ENCODE assay signal across 8 mouse cellular contexts in genomic region chr15:93335821-93336657, GRCm38 (mm10). TPM values are rescaled to one million over a fixed set of nuclear protein-coding genes. Genes with fewer than 3 reads are reported as not detected.
A peak's percentile ranks its signal among the peaks of the same experiment; 100 is the strongest.
DNase-seq lines count a peak whose midpoint lies in the region; ATAC-seq and TF ChIP-seq lines count a peak whose summit lies in the region.

No protein-coding gene starts in this region.

- no peak for TF ChIP-seq CTCF in cortical plate, adult 2 months (IDR thresholded peaks at IDR 0.05; ENCODE audit: extremely low read depth, insufficient read depth, low read length)
- TF ChIP-seq CTCF in thymus, adult 2 months (IDR thresholded peaks at IDR 0.05; ENCODE audit: borderline replicate concordance, control insufficient read depth, extremely low read depth, insufficient read depth, low read length, poor library complexity) = no peak

- 0 out of 2 replicates have a peak, but pooled peaks cover 5% of the 10 kb centered on the region for H3K27me3 ChIP-seq in liver, embryonic 13.5 days
- no peaks in the 10 kb centered on the region for H3K27me3 ChIP-seq in neural tube, embryonic 11.5 days (ENCODE audit: control insufficient read depth, insufficient read depth, low read length)
- no peaks in the 10 kb centered on the region; the same call in 1 of the 2 replicates for H3K27me3 ChIP-seq in thymus, adult 2 months (ENCODE audit: control insufficient read depth, insufficient read depth, low read length)

- TF ChIP-seq POLR2A in cortical plate, adult 2 months (IDR thresholded peaks at IDR 0.05; ENCODE audit: extremely low read depth, insufficient read depth, low read length) = no peak
- TF ChIP-seq POLR2A in thymus, adult 2 months (IDR thresholded peaks at IDR 0.05; ENCODE audit: control insufficient read depth, extremely low read depth, insufficient read depth, low read length, poor library complexity) = no peak

- H3K36me3 ChIP-seq in liver, embryonic 13.5 days = peaks cover 8% of the 10 kb centered on the region
- no peaks in the 10 kb centered on the region for H3K36me3 ChIP-seq in neural tube, embryonic 11.5 days (ENCODE audit: control insufficient read depth, insufficient read depth, low read length)
- H3K36me3 ChIP-seq in thymus, adult 2 months (ENCODE audit: control insufficient read depth, insufficient read depth, low read length) = no peaks in the 10 kb centered on the region

- under 1% methylated on average over 90 of the region's 110 CpGs for WGBS in liver, embryonic 13.5 days (ENCODE audit: insufficient replicate concordance)
- under 1% methylated on average over 58 of the region's 110 CpGs for WGBS in neural tube, embryonic 11.5 days
- 7% methylated on average over 94 of the region's 110 CpGs for WGBS in thymus, adult 2 months

- ATAC-seq in liver, embryonic 13.5 days (ENCODE audit: low read depth) = peak; percentile 18
- peak; percentile 77 for ATAC-seq in neural tube, embryonic 11.5 days (ENCODE audit: insufficient read depth, low FRiP score, low TSS enrichment)

- peak overlapping the region; percentile 93 for H3K9ac ChIP-seq in liver, embryonic 13.5 days
- peak overlapping the region; percentile 95 for H3K9ac ChIP-seq in neural tube, embryonic 11.5 days (ENCODE audit: low read length)

- peak overlapping the region; percentile 43 for H3K4me3 ChIP-seq in cortical plate, adult 2 months (ENCODE audit: insufficient read depth, low read length)
- peak overlapping the region; percentile 94 for H3K4me3 ChIP-seq in liver, embryonic 13.5 days (replicated peaks)
- peak overlapping the region; percentile 95 for H3K4me3 ChIP-seq in neural tube, embryonic 11.5 days (ENCODE audit: low read depth, low read length)
- peak overlapping the region; percentile 48 for H3K4me3 ChIP-seq in thymus, adult 2 months (ENCODE audit: control insufficient read depth, insufficient read depth, low read length)

- H3K9me3 ChIP-seq in liver, embryonic 13.5 days (replicated peaks) = no peaks in the 10 kb centered on the region
- H3K9me3 ChIP-seq in neural tube, embryonic 11.5 days (ENCODE audit: control insufficient read depth, low read length) = no peaks in the 10 kb centered on the region

- peak overlapping the region; percentile 96 for H3K4me2 ChIP-seq in liver, embryonic 13.5 days
- H3K4me2 ChIP-seq in neural tube, embryonic 11.5 days (ENCODE audit: low read depth) = peak overlapping the region; percentile 57

- peak overlapping the region; percentile 78; the same call in 1 of the 2 replicates for H3K27ac ChIP-seq in cortical plate, adult 2 months (ENCODE audit: insufficient read depth, low read length)
- H3K27ac ChIP-seq in liver, embryonic 13.5 days = peak overlapping the region; percentile 88
- H3K27ac ChIP-seq in neural tube, embryonic 11.5 days (ENCODE audit: low read depth, low read length) = peak overlapping the region; percentile 97
- H3K27ac ChIP-seq in thymus, adult 2 months (ENCODE audit: control insufficient read depth, insufficient read depth, low read length) = no peak overlapping the region

- 0 out of 2 replicates have a peak, but pooled peaks cover 2% of the 10 kb centered on the region for H3K4me1 ChIP-seq in cortical plate, adult 2 months (ENCODE audit: control insufficient read depth, insufficient read depth, low read length)
- peaks cover 25% of the 10 kb centered on the region for H3K4me1 ChIP-seq in liver, embryonic 13.5 days (replicated peaks)
- no peaks in the 10 kb centered on the region for H3K4me1 ChIP-seq in neural tube, embryonic 11.5 days (ENCODE audit: control insufficient read depth, insufficient read depth, low read length)
- peaks cover 4% of the 10 kb centered on the region; the same call in 1 of the 2 replicates for H3K4me1 ChIP-seq in thymus, adult 2 months (replicated peaks; ENCODE audit: control insufficient read depth, insufficient read depth, low read length)

- peak; percentile 57 for DNase-seq in 3T3-L1 (ENCODE audit: low read depth, low spot score)
- DNase-seq in ZHBTc4 (ENCODE audit: low read depth, low spot score) = peak; percentile 43
- peak; percentile 96 for DNase-seq in heart, adult 11 months
- DNase-seq in kidney, adult 11 months = peak; percentile 38
- DNase-seq in liver, embryonic 13.5 days = peak; percentile 24
- DNase-seq in neural tube, embryonic 11.5 days (ENCODE audit: low spot score) = peak; percentile 66
- peak; percentile 46 for DNase-seq in thymus, adult 2 months

RNA-seq across cellular contexts. Expression of gene Yaf2, which starts 0.7 kb away (rescaled TPM):
- polyA plus RNA-seq in cortical plate, adult 2 months (2012; rRNA removed) = 141 and 144 TPM in 2 replicates
- 35.0 and 36.7 TPM in 2 replicates for polyA plus RNA-seq in liver, embryonic 13.5 days (2015; fragmentation: Nextera tagmentation; extraction: Ambion mirVana)
- polyA plus RNA-seq in neural tube, embryonic 11.5 days (2014; fragmentation: Nextera tagmentation; extraction: Ambion mirVana) = 138 TPM in 2 replicates
- polyA plus RNA-seq in thymus, adult 2 months (2012; rRNA removed) = 18.4 and 21.0 TPM in 2 replicates

Comparison
In these comparisons a context has a peak if more than half of its experiments do, and no peak if none do; other contexts are left out.
1. DNase-seq: peak in every context shown above with its lines; median percentile 96 in heart, adult 11 months; 66 in neural tube, embryonic 11.5 days; 57 in 3T3-L1; 46 in thymus, adult 2 months; 43 in ZHBTc4; 38 in kidney, adult 11 months; 24 in liver, embryonic 13.5 days.
2. H3K4me3 ChIP-seq: peak in every context shown above with its lines; median percentile 95 in neural tube, embryonic 11.5 days; 94 in liver, embryonic 13.5 days; 48 in thymus, adult 2 months; 43 in cortical plate, adult 2 months.